Mouse (Mus musculus): ENCODE measurements at regions not wholly inside any gene's neighbourhood (a gene's known extent, or its start where the extent isn't known, plus 50 kb on each side); places are given as distances from the start of the nearest gene placed in this dataset.
"Not testable (repeated sequence)": the region's sequence is repeated elsewhere in the genome, so short reads cannot be mapped to it uniquely, and the experiment has no call there.

GRCm38 (mm10) chr6:48177936-48178335 is 91.5 kb upstream of the Zfp746 start:
- no peak for ATAC-seq (replicated peaks; ENCODE audit: poor library complexity, severe bottlenecking)

- ATAC-seq (replicated peaks; ENCODE audit: poor library complexity, severe bottlenecking), result no peak
Measured at GRCm38 (mm10) chr6:48175234-48175633, 88.8 kb upstream of the Zfp746 start.

GRCm38 (mm10) chr6:48172769-48173168 is 86.4 kb upstream of the Zfp746 start:
- not testable (repeated sequence) for ATAC-seq (replicated peaks; ENCODE audit: poor library complexity, severe bottlenecking)

- no peak for ATAC-seq (replicated peaks; ENCODE audit: poor library complexity, severe bottlenecking)
Measured at GRCm38 (mm10) chr6:48136851-48137250, 50.5 kb upstream of the Zfp746 start.
